Mouse (Mus musculus) liver, embryonic 15.5 days (tissue): ENCODE measurements around the gene Gpx8. TPM values are rescaled to one million over a fixed set of nuclear protein-coding genes. Genes with fewer than 3 reads are reported as not detected.

ENCODE experiments used
- ATAC-seq: fragments of 200-750 bp; cut with Nextera tagmentation; 2 replicates; pipeline ENCODE4 v1.8.0; 2017; ENCODE audit warnings: moderate number of reproducible peaks, mild to moderate bottlenecking, moderate library complexity; ENCODE audit not compliant: insufficient read depth
- H3K27ac ChIP-seq: fragments of 300-500 bp; sonication (generic); replicated peaks from 2 replicates; pipeline ENCODE4 v1.5.1; 2015; ENCODE audit warnings: mild to moderate bottlenecking, inconsistent platforms
- H3K27me3 ChIP-seq: fragments of 300-500 bp; sonication (generic); 2 replicates; pipeline ENCODE4 v1.6.1; 2015; ENCODE audit warnings: mild to moderate bottlenecking, inconsistent platforms
- H3K36me3 ChIP-seq: fragments of 300-500 bp; sonication (generic); replicated peaks from 2 replicates; pipeline ENCODE4 v1.6.1; 2015; ENCODE audit warnings: moderate library complexity, mild to moderate bottlenecking, inconsistent platforms
- H3K4me1 ChIP-seq: fragments of 300-500 bp; sonication (generic); replicated peaks from 2 replicates; pipeline ENCODE4 v1.6.1; 2015; ENCODE audit warnings: inconsistent platforms
- H3K4me2 ChIP-seq: fragments of 300-500 bp; sonication (generic); 2 replicates; pipeline ENCODE4 v1.6.1; 2015; ENCODE audit warnings: moderate library complexity, mild to moderate bottlenecking, inconsistent platforms
- H3K4me3 ChIP-seq: fragments of 300-500 bp; sonication (generic); replicated peaks from 2 replicates; pipeline ENCODE4 v1.5.1; 2015; ENCODE audit warnings: mild to moderate bottlenecking, inconsistent platforms
- H3K9ac ChIP-seq: fragments of 300-500 bp; sonication (generic); 2 replicates; pipeline ENCODE4 v1.6.1; 2015; ENCODE audit warnings: moderate library complexity, mild to moderate bottlenecking, inconsistent platforms
- H3K9me3 ChIP-seq: fragments of 300-500 bp; sonication (generic); replicated peaks from 2 replicates; pipeline ENCODE4 v1.6.1; 2016; ENCODE audit warnings: inconsistent platforms
- WGBS: fragments of 180-500 bp; shearing (Covaris S2); methylation state at CpG from one replicate; pipeline ENCODE4 v1.1.7; 2015; ENCODE audit warnings: mixed read lengths; ENCODE audit not compliant: insufficient replicate concordance; 5-methylcytosine and 5-hydroxymethylcytosine counted together
- polyA plus RNA-seq: library from polyadenylated mRNA; unstranded; fragments of >200 nt; fragmentation: Nextera tagmentation; extraction: Ambion mirVana; gene quantifications from 2 replicates; pipeline ENCODE4 v1.2.1, GENCODE M21; 2015

Gene Gpx8
- polyA plus RNA-seq, 1 experiment from 2014 or later, result 6.7 TPM

GRCm38 (mm10) chr13:113047647-113048046, 1.4 kb upstream of the Gpx8 start:
- no peaks in the 10 kb centered on the region for H3K9me3 ChIP-seq
- WGBS, result 63% methylated on average over 3 of the region's 3 CpGs
- H3K27me3 ChIP-seq, result peaks cover 24% of the 10 kb centered on the region
- no peak overlapping the region for H3K27ac ChIP-seq
- ATAC-seq, result no peak
- H3K36me3 ChIP-seq, result no peaks in the 10 kb centered on the region
- no peak overlapping the region for H3K4me2 ChIP-seq
- no peaks in the 10 kb centered on the region for H3K4me1 ChIP-seq
- H3K4me3 ChIP-seq, result no peak overlapping the region
- no peak overlapping the region for H3K9ac ChIP-seq

DNA sequence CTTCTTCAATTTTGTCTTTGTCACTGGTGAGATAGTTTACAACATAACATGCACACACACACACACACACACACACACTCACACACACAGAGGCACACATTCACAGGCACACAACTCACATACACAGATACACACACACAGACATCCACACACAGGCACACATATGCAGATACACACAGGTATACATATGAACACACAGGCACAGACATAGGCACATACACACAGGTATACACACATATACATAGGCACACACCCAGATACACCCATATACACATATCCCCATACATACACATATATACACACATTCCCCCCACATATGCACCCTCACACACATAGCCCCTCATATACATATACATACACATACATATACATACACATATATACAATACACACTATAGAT, 808 bp upstream of the Gpx8 start:
- no peak for ATAC-seq

DNA sequence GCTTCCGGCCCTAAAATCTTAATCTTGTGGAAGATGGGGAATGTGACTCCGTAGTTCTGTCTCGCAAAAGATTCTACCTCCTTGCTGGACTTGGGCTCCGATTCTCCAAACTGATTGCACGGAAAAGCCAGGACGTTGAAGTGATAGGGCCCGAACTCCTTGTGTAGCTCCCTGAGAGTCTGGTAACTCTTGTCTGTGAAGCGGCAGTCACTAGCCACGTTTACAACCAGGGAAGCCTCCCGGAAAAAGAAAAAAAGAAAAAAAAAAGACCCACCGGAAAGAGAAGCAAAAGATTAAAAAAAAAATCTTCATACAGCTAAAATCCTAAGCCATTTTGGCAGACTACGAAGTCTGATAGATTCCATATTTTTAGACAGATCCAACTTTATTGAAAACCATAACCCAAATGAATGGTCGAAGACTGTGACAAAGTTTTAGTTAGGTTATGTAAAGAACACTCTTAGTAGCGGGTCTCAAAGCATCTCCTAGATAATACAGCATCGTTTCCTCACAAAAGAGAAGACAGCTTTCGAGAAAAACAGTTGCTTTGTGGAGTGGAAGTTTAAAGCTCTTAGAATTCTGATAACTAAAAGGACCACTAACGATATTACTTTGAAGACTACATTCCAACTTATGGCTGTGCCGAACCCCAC, 626 bp downstream of the Gpx8 start:
- no peak for ATAC-seq
- no peaks in the 10 kb centered on the region for H3K4me1 ChIP-seq

More for the DNA sequence above, 808 bp upstream of the Gpx8 start:
- no peak overlapping the region for H3K27ac ChIP-seq
- H3K4me2 ChIP-seq, result no peak overlapping the region
- no peak overlapping the region for H3K9ac ChIP-seq
- H3K4me1 ChIP-seq, result no peaks in the 10 kb centered on the region
- no peaks in the 10 kb centered on the region for H3K36me3 ChIP-seq
- H3K4me3 ChIP-seq, result no peak overlapping the region
- no peaks in the 10 kb centered on the region for H3K9me3 ChIP-seq
- peaks cover 24% of the 10 kb centered on the region for H3K27me3 ChIP-seq

DNA sequence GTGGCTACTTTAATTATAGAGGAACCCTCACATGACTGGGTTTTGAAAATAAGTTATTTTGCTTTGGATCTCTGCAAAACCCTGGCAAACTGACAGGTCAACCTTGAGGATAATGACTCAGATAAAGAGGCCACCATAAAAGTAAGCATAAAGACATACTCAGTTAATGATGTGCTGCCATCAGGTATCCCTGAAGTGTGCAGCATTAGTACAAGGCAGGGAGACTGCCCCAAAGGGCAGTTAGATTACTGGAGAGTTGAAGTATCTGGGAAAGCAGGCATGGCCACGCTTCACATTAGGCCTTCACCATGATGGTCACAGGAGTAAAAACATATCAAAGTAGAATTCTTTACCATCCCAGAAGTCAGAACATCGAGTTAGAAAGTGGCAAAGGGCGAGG, 1.3 kb downstream of the Gpx8 start:
- ATAC-seq, result no peak
- Histone ChIP-seq H3K9ac (no peak overlapping the region), H3K4me1 (no peaks in the 10 kb centered on the region), H3K27ac (no peak overlapping the region), H3K27me3 (peaks cover 32% of the 10 kb centered on the region), H3K4me2 (no peak overlapping the region), H3K36me3 (no peaks in the 10 kb centered on the region), H3K4me3 (no peak overlapping the region), H3K9me3 (no peaks in the 10 kb centered on the region)
- WGBS, result 51% methylated on average over 3 of the region's 3 CpGs

More for the DNA sequence above, 626 bp downstream of the Gpx8 start:
- WGBS, result 30% methylated on average over 18 of the region's 18 CpGs
- H3K9ac ChIP-seq, result no peak overlapping the region
- H3K27me3 ChIP-seq, result peaks cover 32% of the 10 kb centered on the region
- no peaks in the 10 kb centered on the region for H3K9me3 ChIP-seq
- no peak overlapping the region for H3K27ac ChIP-seq
- H3K4me2 ChIP-seq, result peak overlapping the region; percentile 13; the same call in 1 of the 2 replicates
- H3K36me3 ChIP-seq, result no peaks in the 10 kb centered on the region
- H3K4me3 ChIP-seq, result peak overlapping the region; percentile 30

GRCm38 (mm10) chr13:113035852-113036251, 10.4 kb downstream of the Gpx8 start:
- Histone ChIP-seq H3K36me3 (no peaks in the 10 kb centered on the region), H3K9me3 (no peaks in the 10 kb centered on the region), H3K27ac (no peak overlapping the region), H3K4me1 (peaks cover 23% of the 10 kb centered on the region), H3K9ac (no peak overlapping the region), H3K4me3 (peak overlapping the region; percentile 56), H3K27me3 (peaks cover 72% of the 10 kb centered on the region), H3K4me2 (peak overlapping the region; percentile 86)
- under 1% methylated on average over 4 of the region's 4 CpGs for WGBS
- peak; percentile 69 for ATAC-seq

GRCm38 (mm10) chr13:113034950-113035421, 11.2 kb downstream of the Gpx8 start, which contains the start of gene Cdc20b:
Gene Cdc20b, plus strand, starts transcription at chr13:113035111.
- WGBS, result under 1% methylated on average over 46 of the region's 46 CpGs
- no peaks in the 10 kb centered on the region for H3K36me3 ChIP-seq
- peak within 1 kb of the TSS; percentile 86 for H3K4me2 ChIP-seq
- peaks cover 23% of the 10 kb centered on the region for H3K4me1 ChIP-seq
- H3K27me3 ChIP-seq, result peaks cover 81% of the 10 kb centered on the region
- ATAC-seq, result peak; percentile 73
- H3K9ac ChIP-seq, result peak within 1 kb of the TSS; percentile 21
- H3K9me3 ChIP-seq, result no peaks in the 10 kb centered on the region
- H3K27ac ChIP-seq, result no peak within 1 kb of the TSS
- H3K4me3 ChIP-seq, result peak within 1 kb of the TSS; percentile 56

- H3K36me3 ChIP-seq, result no peaks in the 10 kb centered on the region
- no peak overlapping the region for H3K27ac ChIP-seq
- no peaks in the 10 kb centered on the region for H3K9me3 ChIP-seq
- peak overlapping the region; percentile 56 for H3K4me3 ChIP-seq
- H3K27me3 ChIP-seq, result peaks cover 87% of the 10 kb centered on the region
- H3K4me1 ChIP-seq, result peaks cover 23% of the 10 kb centered on the region
- ATAC-seq, result 0 out of 2 replicates have a peak, but pooled peaks have one; percentile 25
- peak overlapping the region; percentile 86 for H3K4me2 ChIP-seq
- 4% methylated on average over 11 of the region's 11 CpGs for WGBS
- peak overlapping the region; percentile 21; the same call in 1 of the 2 replicates for H3K9ac ChIP-seq
These were observed 11.8 kb downstream of the Gpx8 start for GRCm38 (mm10) chr13:113034271-113034886.

GRCm38 (mm10) chr13:113032831-113033230, 13.4 kb downstream of the Gpx8 start:
- no peaks in the 10 kb centered on the region for H3K9me3 ChIP-seq
- no peak overlapping the region for H3K27ac ChIP-seq
- H3K4me2 ChIP-seq, result no peak overlapping the region
- peaks cover 23% of the 10 kb centered on the region for H3K4me1 ChIP-seq
- ATAC-seq, result no peak
- no peaks in the 10 kb centered on the region for H3K36me3 ChIP-seq
- no peak overlapping the region for H3K4me3 ChIP-seq
- peaks cover 93% of the 10 kb centered on the region for H3K27me3 ChIP-seq
- no peak overlapping the region for H3K9ac ChIP-seq

DNA sequence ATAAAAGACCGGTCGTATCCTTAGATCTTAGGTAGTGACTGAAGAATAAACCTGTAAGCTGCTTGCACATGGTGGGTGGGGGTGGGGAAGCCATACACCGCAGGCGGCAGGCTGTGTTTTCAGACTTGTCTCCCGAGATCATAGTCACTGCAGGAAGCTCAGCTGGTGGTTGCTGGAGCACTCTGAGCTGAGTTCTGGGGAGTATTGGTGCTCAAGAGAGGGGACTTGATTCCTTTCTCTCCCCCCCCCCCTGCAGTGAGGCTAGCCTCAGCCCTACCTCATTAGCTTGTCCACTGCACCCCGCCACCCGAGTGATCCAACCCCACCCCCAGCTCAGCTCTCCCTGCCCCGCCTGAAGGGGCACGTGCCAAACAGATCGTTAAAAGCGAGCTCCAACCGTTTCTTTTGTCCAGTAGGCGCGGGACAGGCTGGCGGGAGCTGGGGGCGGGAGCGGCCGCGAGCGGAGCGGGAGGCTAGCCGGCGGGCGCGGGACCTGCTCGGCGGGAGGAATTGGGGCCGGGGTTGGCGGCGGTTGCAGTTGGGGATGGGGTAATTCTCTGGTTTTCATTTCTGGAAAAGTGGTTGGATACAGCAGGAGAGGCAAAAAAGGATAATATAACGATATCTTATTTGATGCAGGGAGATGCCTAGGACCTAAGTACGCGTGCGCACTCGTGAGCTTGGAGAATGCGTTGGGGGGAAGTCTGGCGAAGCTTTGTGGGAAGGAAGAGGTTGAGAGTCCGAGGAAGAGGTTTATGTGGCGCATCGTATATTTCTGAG, 14.2 kb downstream of the Gpx8 start:
- Histone ChIP-seq H3K4me3 (peak overlapping the region; percentile 42), H3K4me1 (peaks cover 23% of the 10 kb centered on the region), H3K9ac (no peak overlapping the region), H3K27me3 (peaks cover 89% of the 10 kb centered on the region), H3K4me2 (peak overlapping the region; percentile 65), H3K9me3 (no peaks in the 10 kb centered on the region), H3K36me3 (no peaks in the 10 kb centered on the region), H3K27ac (no peak overlapping the region)
- ATAC-seq, result no peak
- WGBS, result under 1% methylated on average over 40 of the region's 40 CpGs

DNA sequence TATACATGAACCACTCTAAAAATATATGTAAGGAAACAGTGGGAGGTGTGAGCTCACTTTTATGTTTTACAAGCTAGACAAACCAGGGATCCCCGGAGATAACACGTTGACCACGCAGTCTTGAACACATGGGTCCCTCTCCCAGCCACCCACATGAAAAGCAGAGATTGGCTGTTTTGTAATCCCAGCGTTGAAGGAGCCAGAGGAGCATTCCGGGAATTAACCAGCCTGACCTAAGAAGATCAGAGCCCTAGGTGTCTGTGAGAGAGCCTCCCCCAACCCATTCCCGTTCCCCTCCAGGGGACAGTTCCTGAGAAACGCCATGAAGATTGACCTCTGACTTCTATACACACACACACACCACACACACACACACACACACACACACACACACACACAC, 14.9 kb downstream of the Gpx8 start:
- no peaks in the 10 kb centered on the region for H3K9me3 ChIP-seq
- H3K27me3 ChIP-seq, result peaks cover 89% of the 10 kb centered on the region
- H3K27ac ChIP-seq, result no peak overlapping the region
- no peak for ATAC-seq
- no peak overlapping the region for H3K9ac ChIP-seq
- peak overlapping the region; percentile 65 for H3K4me2 ChIP-seq
- 2% methylated on average over 7 of the region's 7 CpGs for WGBS
- H3K4me1 ChIP-seq, result peaks cover 23% of the 10 kb centered on the region
- no peaks in the 10 kb centered on the region for H3K36me3 ChIP-seq
- no peak overlapping the region for H3K4me3 ChIP-seq
